Mouse (Mus musculus) liver, postnatal 0 days (tissue): ENCODE measurements around the gene Stx18.

ENCODE experiments used
- CTCF ChIP-seq: sonication (generic); IDR thresholded peaks from 2 replicates; pipeline ENCODE4 v1.5.1; 2016; ENCODE audit warnings: antibody characterized with exemption, low read depth
- EP300 ChIP-seq: IDR thresholded peaks from 2 replicates; pipeline ENCODE4 v1.6.1; 2016; ENCODE audit warnings: antibody characterized with exemption, low read depth, mild to moderate bottlenecking

GRCm38 (mm10) chr5:38064701-38065100, 26.2 kb downstream of the Stx18 start:
- TF ChIP-seq CTCF (no peak), EP300 (no peak)
